Mouse (Mus musculus) limb, embryonic 11.5 days (tissue): ENCODE results near the gene Scrt2. TPM values are rescaled to one million over a fixed set of nuclear protein-coding genes. Genes with fewer than 3 reads are reported as not detected.

ENCODE experiments used
- ATAC-seq: fragments of 200-750 bp; cut with Nextera tagmentation; 2 replicates; pipeline ENCODE4 v1.8.0; 2017; ENCODE audit warnings: low read depth; ENCODE audit not compliant: insufficient number of reproducible peaks, low FRiP score, low TSS enrichment
- DNase-seq: peaks from one replicate; pipeline ENCODE4 v3.0.0-alpha.2; 2015; ENCODE audit warnings: low spot score
- H3K27ac ChIP-seq: fragments of 300-500 bp; sonication (generic); replicated peaks from 2 replicates; pipeline ENCODE4 v1.5.1; 2014; ENCODE audit warnings: low read depth, mild to moderate bottlenecking, low read length
- H3K27me3 ChIP-seq: fragments of 300-500 bp; sonication (generic); 2 replicates; pipeline ENCODE4 v1.6.1; 2014; ENCODE audit warnings: mild to moderate bottlenecking, low read length, mixed read lengths; ENCODE audit not compliant: control insufficient read depth, insufficient read depth
- H3K36me3 ChIP-seq: fragments of 300-500 bp; sonication (generic); 2 replicates; pipeline ENCODE4 v1.6.1; 2014; ENCODE audit warnings: mild to moderate bottlenecking, low read length, moderate library complexity, mixed read lengths; ENCODE audit not compliant: control insufficient read depth, insufficient read depth
- H3K4me1 ChIP-seq: fragments of 300-500 bp; sonication (generic); 2 replicates; pipeline ENCODE4 v1.6.1; 2014; ENCODE audit warnings: low read length, mixed read lengths; ENCODE audit not compliant: control insufficient read depth, insufficient read depth
- H3K4me2 ChIP-seq: fragments of 300-500 bp; sonication (generic); 2 replicates; pipeline ENCODE4 v1.6.1; 2014; ENCODE audit warnings: low read depth, mild to moderate bottlenecking, moderate library complexity; ENCODE audit not compliant: severe bottlenecking
- H3K4me3 ChIP-seq: fragments of 300-500 bp; sonication (generic); 2 replicates; pipeline ENCODE4 v1.5.1; 2014; ENCODE audit warnings: low read depth, low read length
- H3K9ac ChIP-seq: fragments of 300-500 bp; sonication (generic); 2 replicates; pipeline ENCODE4 v1.6.1; 2014; ENCODE audit warnings: mild to moderate bottlenecking, low read length
- H3K9me3 ChIP-seq: fragments of 300-500 bp; sonication (generic); 2 replicates; pipeline ENCODE4 v1.6.1; 2016; ENCODE audit warnings: low read length; ENCODE audit not compliant: control insufficient read depth
- WGBS: fragments of 180-500 bp; shearing (Covaris S2); extraction: QIAGEN DNeasy Blood & Tissue Kit; methylation state at CpG from one replicate; pipeline ENCODE4 v1.1.7; 2014; 5-methylcytosine and 5-hydroxymethylcytosine counted together
- polyA plus RNA-seq: library from polyadenylated mRNA; unstranded; fragments of >200 nt; fragmentation: Nextera tagmentation; extraction: Ambion mirVana; gene quantifications from 2 replicates; pipeline ENCODE4 v1.2.1, GENCODE M21; 2014

The Scrt2 gene
- polyA plus RNA-seq, 1 experiment from 2014 or later, result 0.07 TPM

DNA sequence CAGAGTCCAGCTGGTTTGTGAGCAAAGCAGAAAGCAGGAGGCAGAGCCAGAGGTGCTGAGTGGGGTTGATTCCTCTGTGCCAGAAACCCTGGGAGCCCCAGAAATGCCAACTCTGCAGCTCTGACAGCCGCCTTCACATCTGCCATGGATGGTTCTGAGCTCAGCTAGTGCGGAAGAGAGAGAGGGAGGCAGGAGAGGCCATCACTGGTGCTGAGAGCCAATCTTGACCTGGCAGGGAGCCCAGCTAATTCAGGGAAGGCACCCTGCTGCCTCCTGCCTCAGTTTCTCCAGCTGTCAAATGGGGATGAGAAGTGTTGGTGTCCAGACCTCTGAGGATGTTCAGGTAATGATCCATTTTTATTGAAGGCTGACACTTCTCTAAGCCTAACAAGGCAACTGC lies 6.8 kb upstream of the Scrt2 start:
- no peaks in the 10 kb centered on the region for H3K36me3 ChIP-seq
- no peak overlapping the region for H3K4me2 ChIP-seq
- no peak overlapping the region for H3K9ac ChIP-seq
- DNase-seq (no peak), ATAC-seq (no peak)
- H3K4me1 ChIP-seq, result no peaks in the 10 kb centered on the region
- 87% methylated on average over 2 of the region's 2 CpGs for WGBS
- H3K27me3 ChIP-seq, result peaks cover 8% of the 10 kb centered on the region
- H3K4me3 ChIP-seq, result no peak overlapping the region
- no peak overlapping the region for H3K27ac ChIP-seq
- no peaks in the 10 kb centered on the region for H3K9me3 ChIP-seq

DNA sequence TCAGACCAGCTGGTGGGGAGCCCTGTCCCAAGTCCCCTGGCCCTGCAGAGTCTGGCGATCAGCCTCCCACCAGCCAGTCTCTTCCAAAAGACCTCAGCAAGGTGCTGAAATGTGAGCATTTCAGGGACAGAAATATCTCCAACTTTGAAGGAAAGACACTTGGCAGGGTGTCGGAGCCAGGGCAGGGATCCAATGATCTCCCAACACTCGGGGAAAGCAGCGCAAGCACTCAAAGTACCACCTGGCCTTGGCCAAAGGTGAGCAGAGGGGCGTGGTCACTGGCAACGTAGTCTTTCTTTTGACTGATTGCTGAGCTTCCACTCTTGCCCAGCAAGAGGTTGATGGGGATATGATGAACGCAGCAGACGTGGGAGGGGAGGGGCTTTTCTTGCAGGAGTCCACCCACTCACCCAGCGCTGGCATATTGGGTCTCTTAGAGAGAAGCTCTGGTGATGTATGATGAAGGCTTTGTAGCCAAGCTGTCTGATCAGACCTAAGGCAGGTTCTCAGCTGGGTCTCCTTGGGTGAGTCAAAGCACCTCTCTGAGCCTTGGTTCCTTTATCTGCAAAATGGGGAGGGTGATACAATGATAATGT lies 5.9 kb upstream of the Scrt2 start:
- 43% methylated on average over 9 of the region's 9 CpGs for WGBS
- no peak for ATAC-seq
- Histone ChIP-seq H3K4me3 (no peak overlapping the region), H3K36me3 (no peaks in the 10 kb centered on the region), H3K4me1 (no peaks in the 10 kb centered on the region), H3K9ac (no peak overlapping the region), H3K27ac (no peak overlapping the region), H3K27me3 (peaks cover 17% of the 10 kb centered on the region), H3K9me3 (no peaks in the 10 kb centered on the region), H3K4me2 (no peak overlapping the region)
- DNase-seq, result no peak

GRCm38 (mm10) chr2:152077337-152077736 lies 4.0 kb upstream of the Scrt2 start:
- no peak overlapping the region for H3K4me3 ChIP-seq
- no peaks in the 10 kb centered on the region for H3K36me3 ChIP-seq
- H3K27ac ChIP-seq, result no peak overlapping the region
- H3K4me1 ChIP-seq, result peaks cover 12% of the 10 kb centered on the region
- 62% methylated on average over 3 of the region's 3 CpGs for WGBS
- ATAC-seq, result no peak
- no peak overlapping the region for H3K9ac ChIP-seq
- peaks cover 31% of the 10 kb centered on the region for H3K27me3 ChIP-seq
- H3K9me3 ChIP-seq, result no peaks in the 10 kb centered on the region
- H3K4me2 ChIP-seq, result no peak overlapping the region
- no peak for DNase-seq

- peak overlapping the region; percentile 12 for H3K4me3 ChIP-seq
- H3K27me3 ChIP-seq, result peaks cover 35% of the 10 kb centered on the region
- peak overlapping the region; percentile 41 for H3K4me2 ChIP-seq
- peaks cover 12% of the 10 kb centered on the region for H3K4me1 ChIP-seq
- DNase-seq, result peak; percentile 90
- no peaks in the 10 kb centered on the region for H3K36me3 ChIP-seq
- no peaks in the 10 kb centered on the region for H3K9me3 ChIP-seq
- no peak overlapping the region for H3K9ac ChIP-seq
- WGBS, result under 1% methylated on average over 64 of the region's 81 CpGs
- H3K27ac ChIP-seq, result no peak overlapping the region
- ATAC-seq, result peak; percentile 75
Observed at GRCm38 (mm10) chr2:152081641-152082448, 516 bp downstream of the Scrt2 start.

GRCm38 (mm10) chr2:152082456-152083285 lies 1.3 kb downstream of the Scrt2 start:
- no peak overlapping the region for H3K4me2 ChIP-seq
- H3K36me3 ChIP-seq, result no peaks in the 10 kb centered on the region
- H3K27me3 ChIP-seq, result peaks cover 37% of the 10 kb centered on the region
- H3K9me3 ChIP-seq, result no peaks in the 10 kb centered on the region
- DNase-seq (no peak), ATAC-seq (peak; percentile 22; the same call in 1 of the 2 replicates)
- peaks cover 12% of the 10 kb centered on the region for H3K4me1 ChIP-seq
- H3K27ac ChIP-seq, result no peak overlapping the region
- no peak overlapping the region for H3K4me3 ChIP-seq
- WGBS, result 16% methylated on average over 7 of the region's 7 CpGs
- H3K9ac ChIP-seq, result no peak overlapping the region

- DNase-seq, result no peak
- Histone ChIP-seq H3K27ac (no peak overlapping the region), H3K9me3 (no peaks in the 10 kb centered on the region), H3K4me1 (peaks cover 12% of the 10 kb centered on the region), H3K36me3 (no peaks in the 10 kb centered on the region), H3K27me3 (peaks cover 37% of the 10 kb centered on the region), H3K9ac (no peak overlapping the region), H3K4me2 (no peak overlapping the region), H3K4me3 (no peak overlapping the region)
- 74% methylated on average over 4 of the region's 4 CpGs for WGBS
- no peak for ATAC-seq
Observed at GRCm38 (mm10) chr2:152083411-152083810, 2.1 kb downstream of the Scrt2 start.

GRCm38 (mm10) chr2:152084298-152084697 lies 3.0 kb downstream of the Scrt2 start:
- Histone ChIP-seq H3K4me3 (no peak overlapping the region), H3K9me3 (no peaks in the 10 kb centered on the region), H3K36me3 (no peaks in the 10 kb centered on the region), H3K27me3 (peaks cover 34% of the 10 kb centered on the region), H3K9ac (no peak overlapping the region), H3K4me1 (peaks cover 12% of the 10 kb centered on the region), H3K27ac (no peak overlapping the region), H3K4me2 (no peak overlapping the region)
- DNase-seq, result no peak
- WGBS, result 76% methylated on average over 6 of the region's 6 CpGs
- ATAC-seq, result no peak

DNA sequence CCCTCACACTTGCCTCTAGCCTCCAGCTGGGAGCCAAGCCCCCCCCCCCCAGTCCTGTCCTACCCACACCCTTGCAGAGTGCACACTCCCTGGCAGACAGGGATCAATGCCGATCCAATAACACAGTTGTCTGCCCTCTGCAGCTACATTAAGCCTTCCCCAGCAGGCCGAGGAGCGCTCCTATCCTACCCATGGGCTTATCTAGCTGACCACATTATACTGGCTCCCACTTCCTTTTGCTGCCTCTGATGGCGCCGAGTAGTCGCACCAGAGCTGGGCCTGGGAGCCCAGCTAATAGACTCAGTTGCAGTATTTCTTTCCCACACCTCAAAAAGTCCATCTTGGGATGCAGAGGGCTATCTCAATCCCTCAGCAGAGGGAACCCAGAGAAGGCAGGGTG lies 4.1 kb downstream of the Scrt2 start:
- H3K4me1 ChIP-seq, result peaks cover 12% of the 10 kb centered on the region
- H3K9me3 ChIP-seq, result no peaks in the 10 kb centered on the region
- peaks cover 23% of the 10 kb centered on the region for H3K27me3 ChIP-seq
- no peaks in the 10 kb centered on the region for H3K36me3 ChIP-seq
- no peak for DNase-seq
- no peak for ATAC-seq
- no peak overlapping the region for H3K4me2 ChIP-seq
- H3K4me3 ChIP-seq, result no peak overlapping the region
- no peak overlapping the region for H3K9ac ChIP-seq
- WGBS, result 77% methylated on average over 6 of the region's 6 CpGs
- no peak overlapping the region for H3K27ac ChIP-seq
